10 mouse cellular contexts compared by ENCODE assay signal in genomic region chr8:121687455-121688161, GRCm38 (mm10). TPM values are rescaled to one million over a fixed set of nuclear protein-coding genes. Genes with fewer than 3 reads are reported as not detected.
A peak's percentile ranks its signal among the peaks of the same experiment; 100 is the strongest.
DNase-seq lines count a peak whose midpoint lies in the region; ATAC-seq lines count a peak whose summit lies in the region.
"Had no signal": no experiment of that assay in that cellular context is flagged by ENCODE, and none has a peak within 500 bp of the region (broad histone marks: within the 10 kb centered on the region; RNA-seq: fewer than 3 reads in every experiment).

No protein-coding gene starts in this region.

- no peaks in the 10 kb centered on the region for H3K36me3 ChIP-seq in embryonic facial prominence, embryonic 14.5 days (ENCODE audit: control insufficient read depth, insufficient read depth, low read length)
- H3K36me3 ChIP-seq in neural tube, embryonic 13.5 days, result no peaks in the 10 kb centered on the region
- H3K36me3 ChIP-seq: lung, embryonic 15.5 days had no signal

- no peak overlapping the region for H3K9ac ChIP-seq in embryonic facial prominence, embryonic 14.5 days (ENCODE audit: low read depth, low read length)
- no peak overlapping the region for H3K9ac ChIP-seq in neural tube, embryonic 13.5 days
- H3K9ac ChIP-seq: lung, embryonic 15.5 days had no signal

- H3K4me2 ChIP-seq in embryonic facial prominence, embryonic 14.5 days (ENCODE audit: low read depth, low read length), result no peak overlapping the region
- H3K4me2 ChIP-seq in neural tube, embryonic 13.5 days, result no peak overlapping the region
- H3K4me2 ChIP-seq: lung, embryonic 15.5 days had no signal

- no peaks in the 10 kb centered on the region for H3K4me1 ChIP-seq in embryonic facial prominence, embryonic 14.5 days (ENCODE audit: control insufficient read depth, insufficient read depth, low read length)
- H3K4me1 ChIP-seq in neural tube, embryonic 13.5 days (replicated peaks), result peaks cover 16% of the 10 kb centered on the region
- H3K4me1 ChIP-seq: lung, embryonic 15.5 days had no signal

- H3K27me3 ChIP-seq in embryonic facial prominence, embryonic 14.5 days (replicated peaks; ENCODE audit: control insufficient read depth, insufficient read depth, low read length), result no peaks in the 10 kb centered on the region
- H3K27me3 ChIP-seq in neural tube, embryonic 13.5 days, result no peaks in the 10 kb centered on the region
- H3K27me3 ChIP-seq: lung, embryonic 15.5 days had no signal

- intact Hi-C loops in gastrocnemius, postnatal 14 days (cut with DNase I; ENCODE audit: low total_unique reads), result loop anchor here (10.0 kb wide), 1 partner anchor 143 kb away; the partner anchor contains the start of gene 1700018B08Rik

- 51% methylated on average over 13 of the region's 14 CpGs for WGBS in embryonic facial prominence, embryonic 14.5 days
- 57% methylated on average over 14 of the region's 14 CpGs for WGBS in neural tube, embryonic 13.5 days

- H3K27ac ChIP-seq in embryonic facial prominence, embryonic 14.5 days (replicated peaks; ENCODE audit: low read depth, low read length), result no peak overlapping the region
- H3K27ac ChIP-seq in neural tube, embryonic 13.5 days (replicated peaks), result peak overlapping the region; percentile 79
- H3K27ac ChIP-seq: lung, embryonic 15.5 days had no signal

- no peak overlapping the region for H3K4me3 ChIP-seq in embryonic facial prominence, embryonic 14.5 days (ENCODE audit: low read depth, low read length)
- no peak overlapping the region for H3K4me3 ChIP-seq in neural tube, embryonic 13.5 days
- H3K4me3 ChIP-seq: erythroblast, embryonic 14.5 days; lung, embryonic 15.5 days had no signal

- 0 out of 2 replicates have a peak, but pooled peaks have one; percentile 44 for ATAC-seq in embryonic facial prominence, embryonic 14.5 days (ENCODE audit: low read depth)
- peak; percentile 57 for ATAC-seq in neural tube, embryonic 13.5 days (ENCODE audit: low read depth)

- no peaks in the 10 kb centered on the region for H3K9me3 ChIP-seq in embryonic facial prominence, embryonic 14.5 days (ENCODE audit: control insufficient read depth, low read length)
- no peaks in the 10 kb centered on the region for H3K9me3 ChIP-seq in neural tube, embryonic 13.5 days
- H3K9me3 ChIP-seq: lung, embryonic 15.5 days had no signal

- peak; percentile 73 for DNase-seq in cerebellum, postnatal 10 days
- DNase-seq in cerebellum, postnatal 4 days (ENCODE audit: low spot score in 2 of 2), result no peak
- peak; percentile 63 for DNase-seq in embryonic facial prominence, embryonic 14.5 days (ENCODE audit: low spot score)
- peak; percentile 84 for DNase-seq in layer of hippocampus, adult 9-11 months
- DNase-seq in gastrocnemius, postnatal 14 days, result no peak
- DNase-seq in kidney, adult 9 months, result no peak
- DNase-seq in testis, postnatal 10 days (ENCODE audit: low spot score), result no peak

RNA-seq across cellular contexts. Expression of gene Zcchc14, which starts 34.9 kb away (rescaled TPM):
- polyA plus RNA-seq in embryonic facial prominence, embryonic 14.5 days (2014; fragmentation: Nextera tagmentation; extraction: Ambion mirVana), result 21.3 and 23.0 TPM in 2 replicates
- polyA plus RNA-seq in neural tube, embryonic 13.5 days (2015; fragmentation: Nextera tagmentation; extraction: Ambion mirVana), result 22.2 and 23.6 TPM in 2 replicates
- total RNA-seq in gastrocnemius, postnatal 14 days (2021), result 10 to 100 TPM; 19.8 to 20.4 TPM
- polyA plus RNA-seq: erythroblast, embryonic 14.5 days had no signal

RNA-seq across cellular contexts. Expression of gene Jph3, which starts 41.8 kb away (rescaled TPM):
- polyA plus RNA-seq in embryonic facial prominence, embryonic 14.5 days (2014; fragmentation: Nextera tagmentation; extraction: Ambion mirVana), result 4.0 and 4.9 TPM in 2 replicates
- polyA plus RNA-seq in neural tube, embryonic 13.5 days (2015; fragmentation: Nextera tagmentation; extraction: Ambion mirVana), result 101 and 104 TPM in 2 replicates
- total RNA-seq in gastrocnemius, postnatal 14 days (2021), result under 1 TPM in 1 of 2 experiments, not detected in 1; 0.09 TPM
- polyA plus RNA-seq: erythroblast, embryonic 14.5 days had no signal

Comparison
In these comparisons a context has a peak if more than half of its experiments do, and no peak if none do; other contexts are left out.
1. DNase-seq: peak in cerebellum, postnatal 10 days (2 of 2), embryonic facial prominence, embryonic 14.5 days (single experiment) and layer of hippocampus, adult 9-11 months (single experiment); none in cerebellum, postnatal 4 days (0 of 2), gastrocnemius, postnatal 14 days (single experiment), kidney, adult 9 months (single experiment) and testis, postnatal 10 days (single experiment).
2. RNA of gene Jph3, which starts 41.8 kb away (polyA plus RNA-seq): 101 to 104 TPM in neural tube, embryonic 13.5 days; 4.0 to 4.9 TPM in embryonic facial prominence, embryonic 14.5 days; every median in the first group is over 10 times any median in the second.